Mouse (Mus musculus): ENCODE data around the gene Klhdc9. TPM values are rescaled to one million over a fixed set of nuclear protein-coding genes. Genes with fewer than 3 reads are reported as not detected.

The Klhdc9 gene
- 1.7 and 2.3 TPM in 2 replicates for polyA plus RNA-seq (2014; fragmentation: Nextera tagmentation; extraction: Ambion mirVana)

GRCm38 (mm10) chr1:171360656-171361055 is at the start of gene Klhdc9:
Gene Klhdc9 (minus strand): TSS chr1:171360798.
- WGBS: under 1% methylated on average over 21 of the region's 21 CpGs
- H3K9me3 ChIP-seq (ENCODE audit: control insufficient read depth, low read length): peaks cover 3% of the 10 kb centered on the region; the same call in 1 of the 2 replicates
- H3K27ac ChIP-seq (ENCODE audit: low read depth, low read length): peak within 1 kb of the TSS; percentile 42; the same call in 1 of the 2 replicates
- H3K4me2 ChIP-seq (ENCODE audit: low read depth, low read length, severe bottlenecking): peak within 1 kb of the TSS; percentile 70
- H3K36me3 ChIP-seq (ENCODE audit: control insufficient read depth, insufficient read depth, low read length): peaks cover 9% of the 10 kb centered on the region
- peak within 1 kb of the TSS; percentile 43 for H3K4me3 ChIP-seq (ENCODE audit: low read depth, low read length)
- peaks cover 3% of the 10 kb centered on the region; the same call in 1 of the 2 replicates for H3K4me1 ChIP-seq (replicated peaks; ENCODE audit: control insufficient read depth, insufficient read depth, low read length)
- H3K27me3 ChIP-seq (ENCODE audit: control insufficient read depth, insufficient read depth, low read length): no peaks in the 10 kb centered on the region
- peak within 1 kb of the TSS; percentile 58 for H3K9ac ChIP-seq (ENCODE audit: low read length)
- ATAC-seq (replicated peaks; ENCODE audit: low FRiP score): peak; percentile 96
- peak; percentile 95 for DNase-seq (ENCODE audit: low spot score)

DNA sequence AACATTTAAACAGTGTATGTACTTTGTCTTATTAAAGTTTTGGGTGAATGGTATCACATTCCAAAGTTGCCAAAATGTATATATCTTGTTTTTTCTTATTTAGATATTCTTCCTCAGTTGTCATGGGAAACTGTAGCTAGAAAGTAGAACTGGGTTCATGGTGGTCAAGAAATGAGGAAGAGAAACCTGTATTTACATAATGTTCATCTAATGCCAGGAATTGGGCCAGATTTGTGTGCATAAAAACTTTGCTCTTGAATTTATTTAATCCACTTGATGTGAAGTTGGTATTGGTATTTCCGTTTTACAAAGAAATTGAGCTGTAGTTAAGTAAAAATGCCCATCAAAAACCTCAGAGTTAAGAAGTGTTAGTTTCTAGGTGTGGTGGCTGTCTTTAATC is 49.6 kb upstream of the Klhdc9 start:
- ATAC-seq (replicated peaks; ENCODE audit: low FRiP score) (no peak), DNase-seq (ENCODE audit: low spot score) (no peak)
- no peaks in the 10 kb centered on the region for H3K27me3 ChIP-seq (ENCODE audit: control insufficient read depth, insufficient read depth, low read length)
- H3K9me3 ChIP-seq (ENCODE audit: control insufficient read depth, low read length): no peaks in the 10 kb centered on the region
- peaks cover under 1% of the 10 kb centered on the region; the same call in 1 of the 2 replicates for H3K36me3 ChIP-seq (ENCODE audit: control insufficient read depth, insufficient read depth, low read length)
- no peak overlapping the region for H3K27ac ChIP-seq (ENCODE audit: low read depth, low read length)
- 89% methylated on average over 1 of the region's 1 CpGs for WGBS
- no peak overlapping the region for H3K4me3 ChIP-seq (ENCODE audit: low read depth, low read length)
- no peak overlapping the region for H3K4me2 ChIP-seq (ENCODE audit: low read depth, low read length, severe bottlenecking)
- no peak overlapping the region for H3K9ac ChIP-seq (ENCODE audit: low read length)
- peaks cover 3% of the 10 kb centered on the region; the same call in 1 of the 2 replicates for H3K4me1 ChIP-seq (replicated peaks; ENCODE audit: control insufficient read depth, insufficient read depth, low read length)

GRCm38 (mm10) chr1:171407263-171407662 is 46.7 kb upstream of the Klhdc9 start:
- WGBS: 84% methylated on average over 5 of the region's 5 CpGs
- Histone ChIP-seq H3K4me3 (ENCODE audit: low read depth, low read length) (no peak overlapping the region), H3K27ac (ENCODE audit: low read depth, low read length) (no peak overlapping the region), H3K27me3 (ENCODE audit: control insufficient read depth, insufficient read depth, low read length) (no peaks in the 10 kb centered on the region), H3K36me3 (ENCODE audit: control insufficient read depth, insufficient read depth, low read length) (no peaks in the 10 kb centered on the region), H3K9me3 (ENCODE audit: control insufficient read depth, low read length) (no peaks in the 10 kb centered on the region), H3K4me2 (ENCODE audit: low read depth, low read length, severe bottlenecking) (no peak overlapping the region), H3K4me1 (replicated peaks; ENCODE audit: control insufficient read depth, insufficient read depth, low read length) (no peaks in the 10 kb centered on the region), H3K9ac (ENCODE audit: low read length) (no peak overlapping the region)
- ATAC-seq (replicated peaks; ENCODE audit: low FRiP score) (no peak), DNase-seq (ENCODE audit: low spot score) (no peak)

GRCm38 (mm10) chr1:171402991-171403390 is 42.4 kb upstream of the Klhdc9 start:
- H3K27me3 ChIP-seq (ENCODE audit: control insufficient read depth, insufficient read depth, low read length): no peaks in the 10 kb centered on the region
- H3K4me2 ChIP-seq (ENCODE audit: low read depth, low read length, severe bottlenecking): no peak overlapping the region
- ATAC-seq (replicated peaks; ENCODE audit: low FRiP score) (no peak), DNase-seq (ENCODE audit: low spot score) (no peak)
- H3K36me3 ChIP-seq (ENCODE audit: control insufficient read depth, insufficient read depth, low read length): no peaks in the 10 kb centered on the region
- no peaks in the 10 kb centered on the region for H3K4me1 ChIP-seq (replicated peaks; ENCODE audit: control insufficient read depth, insufficient read depth, low read length)
- H3K9ac ChIP-seq (ENCODE audit: low read length): no peak overlapping the region
- H3K27ac ChIP-seq (ENCODE audit: low read depth, low read length): no peak overlapping the region
- H3K4me3 ChIP-seq (ENCODE audit: low read depth, low read length): no peak overlapping the region
- 90% methylated on average over 9 of the region's 9 CpGs for WGBS
- no peaks in the 10 kb centered on the region for H3K9me3 ChIP-seq (ENCODE audit: control insufficient read depth, low read length)

DNA sequence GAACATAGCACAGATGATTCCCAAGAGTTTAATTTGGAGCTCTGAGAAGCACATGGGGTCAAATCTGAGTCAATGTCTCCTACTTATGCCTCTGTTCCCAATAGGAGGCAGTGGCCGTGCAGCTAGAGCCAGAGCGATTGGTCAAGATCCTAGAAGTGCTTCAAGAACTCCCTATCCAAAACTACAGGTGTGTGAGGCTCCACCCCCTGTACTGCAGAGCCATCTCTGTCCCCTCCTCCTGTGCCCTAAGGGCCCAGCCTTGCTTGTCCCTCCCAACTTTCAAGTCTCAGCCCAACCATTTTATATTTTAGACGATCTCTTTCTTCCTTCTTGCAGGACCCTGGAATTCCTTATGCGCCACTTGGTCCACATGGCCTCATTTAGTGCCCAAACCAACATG is 41.2 kb upstream of the Klhdc9 start:
- no peak for DNase-seq (ENCODE audit: low spot score)
- H3K27ac ChIP-seq (ENCODE audit: low read depth, low read length): no peak overlapping the region
- 70% methylated on average over 4 of the region's 4 CpGs for WGBS

DNA sequence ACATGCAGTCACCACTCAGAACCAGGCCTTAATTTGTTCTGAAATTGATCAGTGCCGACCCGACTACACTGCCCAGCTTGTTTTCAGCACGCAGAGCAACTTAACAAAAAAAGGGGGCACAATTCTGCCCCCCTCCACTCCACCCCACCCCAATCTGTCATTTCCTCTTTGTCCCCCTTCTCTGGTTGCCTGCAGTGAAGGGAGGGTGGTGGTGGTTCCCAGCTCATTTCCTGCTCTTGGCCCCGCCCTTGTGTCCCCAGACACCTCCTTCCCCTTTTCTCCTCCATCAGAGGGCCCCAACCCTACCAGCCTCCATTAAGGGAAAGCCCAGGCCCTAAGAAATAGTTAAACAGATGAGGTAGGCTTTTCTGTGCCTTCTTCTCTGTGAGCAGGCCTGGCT is 29.5 kb upstream of the Klhdc9 start:
- ATAC-seq (replicated peaks; ENCODE audit: low FRiP score): no peak
- Histone ChIP-seq H3K4me1 (replicated peaks; ENCODE audit: control insufficient read depth, insufficient read depth, low read length) (no peaks in the 10 kb centered on the region), H3K4me3 (ENCODE audit: low read depth, low read length) (no peak overlapping the region), H3K36me3 (ENCODE audit: control insufficient read depth, insufficient read depth, low read length) (no peaks in the 10 kb centered on the region), H3K9me3 (ENCODE audit: control insufficient read depth, low read length) (no peaks in the 10 kb centered on the region), H3K9ac (ENCODE audit: low read length) (no peak overlapping the region), H3K27me3 (ENCODE audit: control insufficient read depth, insufficient read depth, low read length) (no peaks in the 10 kb centered on the region), H3K4me2 (ENCODE audit: low read depth, low read length, severe bottlenecking) (no peak overlapping the region), H3K27ac (ENCODE audit: low read depth, low read length) (no peak overlapping the region)
- 84% methylated on average over 4 of the region's 4 CpGs for WGBS
- no peak for DNase-seq (ENCODE audit: low spot score)

More for the DNA sequence above, 41.2 kb upstream of the Klhdc9 start:
- no peak overlapping the region for H3K4me3 ChIP-seq (ENCODE audit: low read depth, low read length)
- no peaks in the 10 kb centered on the region for H3K27me3 ChIP-seq (ENCODE audit: control insufficient read depth, insufficient read depth, low read length)
- H3K4me2 ChIP-seq (ENCODE audit: low read depth, low read length, severe bottlenecking): no peak overlapping the region
- no peaks in the 10 kb centered on the region for H3K9me3 ChIP-seq (ENCODE audit: control insufficient read depth, low read length)
- no peak overlapping the region for H3K9ac ChIP-seq (ENCODE audit: low read length)
- no peaks in the 10 kb centered on the region for H3K4me1 ChIP-seq (replicated peaks; ENCODE audit: control insufficient read depth, insufficient read depth, low read length)
- ATAC-seq (replicated peaks; ENCODE audit: low FRiP score): no peak
- H3K36me3 ChIP-seq (ENCODE audit: control insufficient read depth, insufficient read depth, low read length): no peaks in the 10 kb centered on the region

GRCm38 (mm10) chr1:171388376-171389102 is 27.9 kb upstream of the Klhdc9 start, which contains the start of gene Arhgap30:
Gene Arhgap30 (plus strand): TSS chr1:171388954.
- 79% methylated on average over 15 of the region's 15 CpGs for WGBS
- Histone ChIP-seq H3K9me3 (ENCODE audit: control insufficient read depth, low read length) (no peaks in the 10 kb centered on the region), H3K4me1 (replicated peaks; ENCODE audit: control insufficient read depth, insufficient read depth, low read length) (no peaks in the 10 kb centered on the region), H3K27me3 (ENCODE audit: control insufficient read depth, insufficient read depth, low read length) (no peaks in the 10 kb centered on the region), H3K36me3 (ENCODE audit: control insufficient read depth, insufficient read depth, low read length) (no peaks in the 10 kb centered on the region), H3K9ac (ENCODE audit: low read length) (no peak within 1 kb of the TSS), H3K4me3 (ENCODE audit: low read depth, low read length) (no peak within 1 kb of the TSS), H3K4me2 (ENCODE audit: low read depth, low read length, severe bottlenecking) (no peak within 1 kb of the TSS), H3K27ac (ENCODE audit: low read depth, low read length) (no peak within 1 kb of the TSS)
- DNase-seq (ENCODE audit: low spot score) (no peak), ATAC-seq (replicated peaks; ENCODE audit: low FRiP score) (no peak)

DNA sequence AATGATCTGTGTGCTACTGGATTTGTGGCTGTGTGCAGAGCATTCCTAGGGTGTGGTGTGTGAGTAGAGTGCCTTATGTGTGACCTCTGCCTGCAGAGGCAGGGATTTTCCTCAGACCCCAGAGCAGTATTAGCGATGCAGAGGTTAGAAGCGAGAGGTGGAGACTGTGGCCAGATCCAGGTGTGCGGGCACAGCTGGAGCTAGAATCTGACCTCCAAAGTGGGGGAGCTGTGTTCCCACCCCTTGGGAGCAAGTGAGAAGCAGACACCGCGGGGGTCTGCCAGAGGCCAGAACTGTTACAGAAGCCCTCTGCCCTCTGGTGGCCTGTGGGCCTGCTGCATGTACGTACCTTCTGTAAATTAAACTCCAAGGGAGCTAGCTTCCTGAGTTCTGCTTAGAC is 26.5 kb upstream of the Klhdc9 start:
- Histone ChIP-seq H3K36me3 (ENCODE audit: control insufficient read depth, insufficient read depth, low read length) (no peaks in the 10 kb centered on the region), H3K9ac (ENCODE audit: low read length) (no peak overlapping the region), H3K4me3 (ENCODE audit: low read depth, low read length) (no peak overlapping the region), H3K9me3 (ENCODE audit: control insufficient read depth, low read length) (no peaks in the 10 kb centered on the region), H3K4me2 (ENCODE audit: low read depth, low read length, severe bottlenecking) (no peak overlapping the region), H3K27ac (ENCODE audit: low read depth, low read length) (no peak overlapping the region), H3K4me1 (replicated peaks; ENCODE audit: control insufficient read depth, insufficient read depth, low read length) (no peaks in the 10 kb centered on the region), H3K27me3 (ENCODE audit: control insufficient read depth, insufficient read depth, low read length) (no peaks in the 10 kb centered on the region)
- ATAC-seq (replicated peaks; ENCODE audit: low FRiP score): no peak
- DNase-seq (ENCODE audit: low spot score): no peak
- 20% methylated on average over 6 of the region's 6 CpGs for WGBS

- Histone ChIP-seq H3K36me3 (ENCODE audit: control insufficient read depth, insufficient read depth, low read length) (no peaks in the 10 kb centered on the region), H3K27ac (ENCODE audit: low read depth, low read length) (no peak overlapping the region), H3K4me1 (replicated peaks; ENCODE audit: control insufficient read depth, insufficient read depth, low read length) (no peaks in the 10 kb centered on the region; the same call in 1 of the 2 replicates), H3K9me3 (ENCODE audit: control insufficient read depth, low read length) (no peaks in the 10 kb centered on the region), H3K27me3 (ENCODE audit: control insufficient read depth, insufficient read depth, low read length) (peaks cover 3% of the 10 kb centered on the region; the same call in 1 of the 2 replicates), H3K4me2 (ENCODE audit: low read depth, low read length, severe bottlenecking) (no peak overlapping the region), H3K4me3 (ENCODE audit: low read depth, low read length) (no peak overlapping the region), H3K9ac (ENCODE audit: low read length) (no peak overlapping the region)
- ATAC-seq (replicated peaks; ENCODE audit: low FRiP score): no peak
- no peak for DNase-seq (ENCODE audit: low spot score)
- 60% methylated on average over 9 of the region's 9 CpGs for WGBS
Observed at GRCm38 (mm10) chr1:171385171-171385570, 24.6 kb upstream of the Klhdc9 start.
